Mouse (Mus musculus) lung, postnatal 0 days (tissue): Measurements from ENCODE around the gene Tagap1.
"Not testable (repeated sequence)": the region's sequence is repeated elsewhere in the genome, so short reads cannot be mapped to it uniquely, and the experiment has no call there.

Experiments used
- CTCF ChIP-seq: IDR thresholded peaks from 2 replicates; pipeline ENCODE4 v1.5.1; 2016; ENCODE audit warnings: antibody characterized with exemption, mild to moderate bottlenecking
- EP300 ChIP-seq: IDR thresholded peaks from 2 replicates; pipeline ENCODE4 v1.6.1; 2016; ENCODE audit warnings: antibody characterized with exemption, mild to moderate bottlenecking, control low read depth

GRCm38 (mm10) chr17:6962339-6962738 is 1.4 kb upstream of the Tagap1 start:
- TF ChIP-seq CTCF, EP300: not testable (repeated sequence)
